Mouse (Mus musculus): ENCODE results near the gene Npnt. TPM values are rescaled to one million over a fixed set of nuclear protein-coding genes. Genes with fewer than 3 reads are reported as not detected.

Gene Npnt
- polyA plus RNA-seq, 1 experiment from 2014 or later = 6.1 TPM

DNA sequence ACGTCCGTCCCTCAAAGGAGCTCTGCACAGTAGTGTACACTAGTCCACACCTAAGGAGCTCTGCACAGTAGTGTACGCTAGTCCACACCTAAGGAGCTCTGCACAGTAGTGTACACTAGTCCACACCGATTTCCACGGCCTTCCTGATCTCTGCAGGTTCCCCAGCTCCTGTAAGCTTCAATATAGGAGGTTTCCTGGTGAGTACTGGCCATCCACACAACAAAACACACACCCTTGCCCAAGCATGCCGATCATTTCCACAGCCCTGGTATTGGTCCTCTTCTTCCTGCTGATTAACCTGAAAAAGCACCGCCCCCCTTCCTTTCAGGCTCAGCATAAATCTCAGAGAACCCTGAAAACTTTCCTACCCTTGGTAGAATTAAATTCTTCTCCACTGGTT, 57.6 kb downstream of the Npnt start:
- no peaks in the 10 kb centered on the region for H3K27me3 ChIP-seq (replicated peaks; ENCODE audit: control insufficient read depth, insufficient read depth, low read length)
- no peak overlapping the region for H3K4me3 ChIP-seq (ENCODE audit: low read depth, low read length)
- H3K36me3 ChIP-seq (ENCODE audit: control insufficient read depth, insufficient read depth, low read length) = no peaks in the 10 kb centered on the region
- DNase-seq (ENCODE audit: low spot score) = no peak
- H3K4me1 ChIP-seq (replicated peaks; ENCODE audit: control insufficient read depth, insufficient read depth, low read length) = no peaks in the 10 kb centered on the region
- no peak for ATAC-seq (replicated peaks; ENCODE audit: low FRiP score)
- H3K27ac ChIP-seq (ENCODE audit: low read depth, low read length) = no peak overlapping the region
- H3K4me2 ChIP-seq = no peak overlapping the region
- no peaks in the 10 kb centered on the region for H3K9me3 ChIP-seq (ENCODE audit: control insufficient read depth, low read length)
- 87% methylated on average over 7 of the region's 7 CpGs for WGBS
- no peak overlapping the region for H3K9ac ChIP-seq (ENCODE audit: low read depth, low read length)

DNA sequence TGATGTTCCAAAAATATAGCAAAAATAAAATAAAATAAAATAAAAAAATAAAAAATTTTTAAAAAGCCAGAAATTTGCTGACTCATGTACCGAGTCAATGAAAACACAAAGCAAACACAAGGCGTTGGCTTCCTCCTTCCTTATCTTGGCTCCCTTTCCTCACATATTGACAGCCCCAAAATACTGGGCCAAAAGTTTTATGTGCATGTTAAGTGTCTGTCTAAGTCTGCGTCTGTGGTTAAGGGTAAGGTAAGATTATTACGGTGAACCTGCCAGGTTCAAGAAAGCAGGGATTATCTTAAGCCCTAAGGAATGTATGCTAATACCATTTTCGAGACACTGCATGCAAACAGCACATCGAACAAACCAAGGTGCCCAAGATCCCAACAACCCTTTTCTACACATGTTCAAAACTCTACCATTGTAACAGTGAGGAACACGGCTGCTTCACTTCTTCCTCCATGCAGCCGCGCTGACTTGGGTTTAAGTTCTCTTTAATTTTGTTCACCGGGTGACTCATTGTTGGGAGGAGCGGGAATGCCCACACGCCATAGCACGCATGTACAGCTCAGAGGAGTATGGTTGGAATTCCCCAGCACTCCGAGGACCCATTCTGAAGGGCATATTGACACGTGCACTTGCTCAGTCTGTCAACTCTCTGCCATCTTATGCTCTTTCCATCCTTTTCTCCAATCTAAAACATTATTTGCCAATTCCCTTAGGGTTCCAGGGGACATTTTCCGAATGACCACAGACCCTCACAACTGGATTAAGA, 62.8 kb downstream of the Npnt start:
- Histone ChIP-seq H3K4me1 (replicated peaks; ENCODE audit: control insufficient read depth, insufficient read depth, low read length) (no peaks in the 10 kb centered on the region), H3K4me2 (0 out of 2 replicates have a peak overlapping the region, but pooled peaks have one; percentile 5), H3K27ac (ENCODE audit: low read depth, low read length) (no peak overlapping the region), H3K9ac (ENCODE audit: low read depth, low read length) (no peak overlapping the region), H3K27me3 (replicated peaks; ENCODE audit: control insufficient read depth, insufficient read depth, low read length) (no peaks in the 10 kb centered on the region), H3K36me3 (ENCODE audit: control insufficient read depth, insufficient read depth, low read length) (no peaks in the 10 kb centered on the region), H3K9me3 (ENCODE audit: control insufficient read depth, low read length) (no peaks in the 10 kb centered on the region), H3K4me3 (ENCODE audit: low read depth, low read length) (no peak overlapping the region)
- ATAC-seq (replicated peaks; ENCODE audit: low FRiP score) (peak; percentile 85), DNase-seq (ENCODE audit: low spot score) (no peak)
- 72% methylated on average over 16 of the region's 16 CpGs for WGBS

GRCm38 (mm10) chr3:132886419-132887050, 63.6 kb downstream of the Npnt start:
- DNase-seq (ENCODE audit: low spot score) (no peak), ATAC-seq (replicated peaks; ENCODE audit: low FRiP score) (peak; percentile 67)
- Histone ChIP-seq H3K4me2 (0 out of 2 replicates have a peak overlapping the region, but pooled peaks have one; percentile 5), H3K4me1 (replicated peaks; ENCODE audit: control insufficient read depth, insufficient read depth, low read length) (no peaks in the 10 kb centered on the region), H3K36me3 (ENCODE audit: control insufficient read depth, insufficient read depth, low read length) (no peaks in the 10 kb centered on the region), H3K27me3 (replicated peaks; ENCODE audit: control insufficient read depth, insufficient read depth, low read length) (no peaks in the 10 kb centered on the region), H3K27ac (ENCODE audit: low read depth, low read length) (no peak overlapping the region), H3K4me3 (ENCODE audit: low read depth, low read length) (no peak overlapping the region), H3K9ac (ENCODE audit: low read depth, low read length) (no peak overlapping the region), H3K9me3 (ENCODE audit: control insufficient read depth, low read length) (no peaks in the 10 kb centered on the region)
- WGBS = 51% methylated on average over 6 of the region's 6 CpGs

DNA sequence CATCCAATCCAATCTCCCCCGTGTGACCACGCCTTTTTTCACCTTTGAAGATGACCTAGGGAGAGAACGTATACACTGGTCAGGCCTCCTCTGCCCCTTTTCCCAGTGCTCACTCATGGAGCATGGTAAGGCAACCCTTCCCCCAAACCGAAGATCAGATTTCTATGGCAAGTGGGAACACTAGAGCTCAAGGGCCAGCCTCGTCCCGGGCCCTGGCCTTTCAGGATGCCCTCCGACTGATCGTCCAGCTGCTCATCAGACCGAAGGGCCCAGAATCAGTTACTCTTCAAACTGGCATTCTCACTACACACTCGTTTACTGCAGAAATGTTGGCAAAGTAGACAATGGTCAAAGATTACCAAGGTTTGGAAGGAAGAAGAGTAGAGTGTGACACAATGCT, 65.6 kb downstream of the Npnt start:
- H3K9ac ChIP-seq (ENCODE audit: low read depth, low read length) = no peak overlapping the region
- ATAC-seq (replicated peaks; ENCODE audit: low FRiP score) (no peak), DNase-seq (ENCODE audit: low spot score) (no peak)
- no peak overlapping the region for H3K4me3 ChIP-seq (ENCODE audit: low read depth, low read length)
- no peaks in the 10 kb centered on the region for H3K27me3 ChIP-seq (replicated peaks; ENCODE audit: control insufficient read depth, insufficient read depth, low read length)
- H3K9me3 ChIP-seq (ENCODE audit: control insufficient read depth, low read length) = no peaks in the 10 kb centered on the region
- H3K4me1 ChIP-seq (replicated peaks; ENCODE audit: control insufficient read depth, insufficient read depth, low read length) = no peaks in the 10 kb centered on the region
- 84% methylated on average over 10 of the region's 10 CpGs for WGBS
- H3K27ac ChIP-seq (ENCODE audit: low read depth, low read length) = no peak overlapping the region
- H3K36me3 ChIP-seq (ENCODE audit: control insufficient read depth, insufficient read depth, low read length) = no peaks in the 10 kb centered on the region
- no peak overlapping the region for H3K4me2 ChIP-seq

- no peaks in the 10 kb centered on the region for H3K36me3 ChIP-seq (ENCODE audit: control insufficient read depth, insufficient read depth, low read length)
- ATAC-seq (replicated peaks; ENCODE audit: low FRiP score) = no peak
- H3K27me3 ChIP-seq (replicated peaks; ENCODE audit: control insufficient read depth, insufficient read depth, low read length) = no peaks in the 10 kb centered on the region
- no peak for DNase-seq (ENCODE audit: low spot score)
- H3K9ac ChIP-seq (ENCODE audit: low read depth, low read length) = no peak overlapping the region
- no peak overlapping the region for H3K4me2 ChIP-seq
- WGBS = 90% methylated on average over 9 of the region's 9 CpGs
- no peaks in the 10 kb centered on the region for H3K4me1 ChIP-seq (replicated peaks; ENCODE audit: control insufficient read depth, insufficient read depth, low read length)
- H3K9me3 ChIP-seq (ENCODE audit: control insufficient read depth, low read length) = no peaks in the 10 kb centered on the region
- H3K4me3 ChIP-seq (ENCODE audit: low read depth, low read length) = no peak overlapping the region
- no peak overlapping the region for H3K27ac ChIP-seq (ENCODE audit: low read depth, low read length)
Observed at GRCm38 (mm10) chr3:132883256-132883655, 66.8 kb downstream of the Npnt start.

DNA sequence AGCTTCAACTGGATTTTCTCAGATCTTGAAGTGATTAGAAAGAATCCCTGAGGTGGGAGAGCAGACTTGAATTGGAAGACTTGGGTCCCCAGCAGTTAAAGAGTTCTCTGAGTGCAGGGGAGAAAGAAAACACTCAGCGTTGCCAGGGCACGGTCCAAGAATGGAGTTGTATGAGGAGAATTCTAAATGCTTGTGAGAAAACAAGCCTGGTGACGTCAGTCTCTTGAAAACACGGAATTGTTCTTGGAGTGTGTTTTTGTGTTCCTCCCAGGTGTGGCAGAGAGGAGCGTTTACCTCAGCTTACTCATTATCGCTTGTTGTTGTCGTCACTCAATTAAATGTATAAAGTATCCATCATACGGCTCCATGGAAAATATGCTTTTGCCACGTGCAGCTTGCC, 69.3 kb downstream of the Npnt start:
- Histone ChIP-seq H3K9me3 (ENCODE audit: control insufficient read depth, low read length) (no peaks in the 10 kb centered on the region), H3K4me1 (replicated peaks; ENCODE audit: control insufficient read depth, insufficient read depth, low read length) (no peaks in the 10 kb centered on the region), H3K4me2 (no peak overlapping the region)

GRCm38 (mm10) chr3:132880361-132880760, 69.7 kb downstream of the Npnt start:
- no peaks in the 10 kb centered on the region for H3K9me3 ChIP-seq (ENCODE audit: control insufficient read depth, low read length)
- ATAC-seq (replicated peaks; ENCODE audit: low FRiP score) = no peak
- no peak for DNase-seq (ENCODE audit: low spot score)
- H3K27me3 ChIP-seq (replicated peaks; ENCODE audit: control insufficient read depth, insufficient read depth, low read length) = no peaks in the 10 kb centered on the region
- no peak overlapping the region for H3K27ac ChIP-seq (ENCODE audit: low read depth, low read length)
- no peak overlapping the region for H3K4me3 ChIP-seq (ENCODE audit: low read depth, low read length)
- 78% methylated on average over 3 of the region's 3 CpGs for WGBS
- H3K36me3 ChIP-seq (ENCODE audit: control insufficient read depth, insufficient read depth, low read length) = no peaks in the 10 kb centered on the region
- H3K4me1 ChIP-seq (replicated peaks; ENCODE audit: control insufficient read depth, insufficient read depth, low read length) = no peaks in the 10 kb centered on the region
- H3K4me2 ChIP-seq = no peak overlapping the region
- no peak overlapping the region for H3K9ac ChIP-seq (ENCODE audit: low read depth, low read length)

More for the DNA sequence above, 69.3 kb downstream of the Npnt start:
- Histone ChIP-seq H3K4me3 (ENCODE audit: low read depth, low read length) (no peak overlapping the region), H3K9ac (ENCODE audit: low read depth, low read length) (no peak overlapping the region), H3K27ac (ENCODE audit: low read depth, low read length) (no peak overlapping the region), H3K36me3 (ENCODE audit: control insufficient read depth, insufficient read depth, low read length) (no peaks in the 10 kb centered on the region), H3K27me3 (replicated peaks; ENCODE audit: control insufficient read depth, insufficient read depth, low read length) (no peaks in the 10 kb centered on the region)
- 83% methylated on average over 9 of the region's 9 CpGs for WGBS
- ATAC-seq (replicated peaks; ENCODE audit: low FRiP score) = no peak
- DNase-seq (ENCODE audit: low spot score) = no peak

DNA sequence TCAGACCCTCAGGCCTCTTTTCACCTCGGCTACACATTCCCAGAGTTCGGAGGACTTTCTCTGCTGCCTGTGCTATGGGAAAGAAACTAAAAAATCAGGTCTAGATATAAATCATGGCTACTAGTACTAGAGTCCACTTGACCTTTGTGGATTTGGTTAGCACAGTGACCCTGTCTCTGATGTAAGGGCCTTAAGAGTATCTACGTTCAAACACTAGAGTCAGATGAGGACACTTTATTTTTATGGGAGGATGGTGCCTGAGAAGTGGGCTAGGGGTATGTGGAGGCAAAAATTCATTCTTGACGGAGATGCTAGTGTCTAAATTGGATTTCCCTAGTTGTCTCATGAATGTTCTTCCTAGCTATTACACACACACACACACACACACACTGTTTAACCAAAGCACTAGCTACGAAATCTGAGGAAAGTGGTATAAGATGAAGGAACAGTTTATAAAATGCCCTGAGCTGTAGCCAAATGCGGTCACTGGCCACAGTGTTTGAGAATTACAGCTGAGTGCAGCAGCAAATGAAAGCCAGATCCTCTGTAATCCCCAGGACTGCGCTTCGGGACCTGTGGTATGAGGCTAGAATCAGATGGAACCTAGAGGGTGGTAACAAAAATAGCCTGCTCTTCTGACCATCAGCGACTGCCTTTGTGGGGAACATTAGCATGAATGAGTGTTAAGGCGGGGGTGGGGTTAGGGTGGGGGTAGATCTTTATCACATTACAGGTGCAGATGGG, 73.0 kb downstream of the Npnt start:
- H3K4me1 ChIP-seq (replicated peaks; ENCODE audit: control insufficient read depth, insufficient read depth, low read length) = no peaks in the 10 kb centered on the region
- 69% methylated on average over 10 of the region's 10 CpGs for WGBS
- ATAC-seq (replicated peaks; ENCODE audit: low FRiP score) = no peak

More for the DNA sequence above, 73.0 kb downstream of the Npnt start:
- Histone ChIP-seq H3K27me3 (replicated peaks; ENCODE audit: control insufficient read depth, insufficient read depth, low read length) (no peaks in the 10 kb centered on the region), H3K27ac (ENCODE audit: low read depth, low read length) (no peak overlapping the region), H3K36me3 (ENCODE audit: control insufficient read depth, insufficient read depth, low read length) (no peaks in the 10 kb centered on the region), H3K9ac (ENCODE audit: low read depth, low read length) (no peak overlapping the region), H3K4me3 (ENCODE audit: low read depth, low read length) (no peak overlapping the region), H3K9me3 (ENCODE audit: control insufficient read depth, low read length) (no peaks in the 10 kb centered on the region), H3K4me2 (no peak overlapping the region)
- no peak for DNase-seq (ENCODE audit: low spot score)
